Mouse (Mus musculus) kidney, adult 11 months (tissue): ENCODE data around the gene Tnrc6b.
A peak's percentile ranks its signal among the peaks of the same experiment; 100 is the strongest.
"Not testable (repeated sequence)": the region's sequence is repeated elsewhere in the genome, so short reads cannot be mapped to it uniquely, and the experiment has no call there.

Experiments used
- DNase-seq: peaks from one replicate; pipeline ENCODE4 v3.0.0; 2022

Tnrc6b gene

DNA sequence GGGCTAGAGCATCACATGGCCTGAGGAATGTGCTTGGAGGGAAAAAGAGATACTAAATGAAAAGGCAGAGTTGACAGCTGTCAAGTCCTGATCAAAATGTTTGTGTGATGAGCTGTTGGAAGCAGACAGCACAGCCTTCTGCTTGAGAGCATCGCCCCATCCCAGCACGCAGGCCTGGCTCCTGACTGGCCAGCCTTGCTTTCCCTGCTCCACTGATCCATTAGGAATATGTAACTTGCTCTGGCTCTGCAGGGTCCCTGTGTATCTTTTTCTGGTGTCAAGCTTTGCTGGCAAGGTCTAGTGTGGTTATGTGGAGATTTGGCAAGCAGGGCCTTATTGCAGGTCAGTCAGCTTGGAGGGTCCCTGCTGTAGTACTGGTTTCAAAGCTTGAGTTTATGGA, 148.3 kb downstream of the Tnrc6b start:
- DNase-seq: no peak

DNA sequence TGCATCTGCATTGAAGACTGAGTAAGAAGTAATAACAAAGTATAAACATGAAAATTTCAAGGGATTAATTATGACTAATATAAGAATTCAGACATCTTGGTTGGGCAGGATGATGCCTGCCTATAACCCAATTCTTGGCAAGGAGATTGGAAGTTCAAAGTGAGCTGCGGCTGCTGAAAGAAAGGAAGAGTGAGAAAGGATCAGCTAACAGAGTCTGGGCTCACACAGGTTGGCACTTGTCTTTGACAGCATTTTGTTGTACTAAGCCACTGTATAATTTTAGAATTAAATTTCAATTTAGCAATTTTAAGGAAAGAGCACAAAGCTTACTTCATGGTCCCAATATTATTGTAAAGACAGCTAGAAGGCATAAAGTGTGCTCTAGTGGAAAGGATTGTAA, 150.2 kb downstream of the Tnrc6b start:
- DNase-seq: no peak

DNA sequence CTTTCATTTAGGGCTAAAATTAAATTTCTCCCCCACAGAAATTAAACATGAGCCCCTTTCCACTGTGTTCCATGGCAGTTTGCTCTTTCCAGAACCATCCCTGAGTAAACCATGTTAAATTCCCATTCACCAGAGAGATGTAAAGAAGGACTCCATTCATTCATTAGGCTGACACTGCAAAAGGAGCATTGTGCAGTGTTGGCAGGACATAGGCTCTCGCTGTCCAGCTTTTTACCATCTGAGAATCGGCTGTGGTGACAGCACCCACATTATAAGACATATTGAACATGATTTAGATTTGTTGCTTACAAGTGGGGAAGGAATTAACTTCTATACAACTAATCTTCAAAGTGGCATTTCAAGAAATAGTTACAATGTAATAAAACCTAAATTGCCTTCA, 150.9 kb downstream of the Tnrc6b start:
- no peak for DNase-seq

DNA sequence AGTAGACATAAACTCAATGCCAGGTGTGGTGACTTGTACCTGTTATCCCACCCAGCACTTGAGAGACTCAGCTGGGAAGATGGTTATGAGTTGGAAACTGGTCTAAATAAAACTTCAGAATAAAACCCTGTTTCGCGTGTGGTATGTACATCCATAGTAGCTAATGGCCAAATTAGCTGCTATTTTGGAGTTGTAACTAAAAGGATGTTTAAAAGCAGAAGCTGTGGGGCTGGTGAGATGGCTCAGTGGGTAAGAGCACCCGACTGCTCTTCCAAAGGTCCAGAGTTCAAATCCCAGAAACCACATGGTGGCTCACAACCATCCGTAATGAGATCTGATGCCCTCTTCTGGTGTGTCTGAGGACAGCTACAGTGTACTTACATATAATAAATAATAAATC, 157.5 kb downstream of the Tnrc6b start:
- not testable (repeated sequence) for DNase-seq

DNA sequence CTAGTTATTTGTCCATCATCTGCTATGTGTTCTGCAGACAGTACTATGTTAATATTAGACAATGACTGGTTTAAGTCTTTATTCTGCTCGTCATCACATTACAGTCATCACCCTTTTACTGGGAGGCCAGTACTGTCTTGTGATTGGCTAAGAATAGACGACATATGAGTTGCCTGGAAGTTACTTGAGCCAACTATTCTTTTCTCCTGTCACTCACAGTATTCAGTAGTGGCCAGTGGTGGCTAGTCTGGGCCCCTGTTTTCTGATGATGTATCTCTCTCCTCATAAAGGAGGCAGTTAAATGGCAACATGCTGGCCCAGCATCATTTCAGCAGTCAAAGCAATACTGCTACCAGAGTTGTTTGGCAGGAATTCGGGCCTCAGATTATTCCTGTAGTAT, 163.6 kb downstream of the Tnrc6b start:
- no peak for DNase-seq

DNA sequence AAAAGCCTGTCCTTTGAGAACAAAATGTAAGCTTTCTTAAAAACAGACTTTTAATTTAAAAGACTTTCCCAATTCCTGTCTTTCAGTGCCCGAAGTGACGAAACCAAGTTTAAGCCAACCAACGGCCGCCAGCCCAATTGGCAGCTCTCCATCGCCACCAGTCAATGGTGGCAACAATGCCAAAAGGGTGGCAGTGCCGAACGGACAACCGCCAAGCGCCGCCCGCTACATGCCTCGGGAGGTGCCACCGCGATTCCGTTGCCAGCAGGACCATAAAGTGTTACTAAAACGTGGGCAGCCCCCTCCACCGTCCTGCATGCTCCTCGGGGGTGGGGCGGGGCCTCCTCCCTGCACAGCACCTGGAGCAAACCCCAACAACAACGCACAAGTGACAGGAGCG, 165.1 kb downstream of the Tnrc6b start:
- no peak for DNase-seq

DNA sequence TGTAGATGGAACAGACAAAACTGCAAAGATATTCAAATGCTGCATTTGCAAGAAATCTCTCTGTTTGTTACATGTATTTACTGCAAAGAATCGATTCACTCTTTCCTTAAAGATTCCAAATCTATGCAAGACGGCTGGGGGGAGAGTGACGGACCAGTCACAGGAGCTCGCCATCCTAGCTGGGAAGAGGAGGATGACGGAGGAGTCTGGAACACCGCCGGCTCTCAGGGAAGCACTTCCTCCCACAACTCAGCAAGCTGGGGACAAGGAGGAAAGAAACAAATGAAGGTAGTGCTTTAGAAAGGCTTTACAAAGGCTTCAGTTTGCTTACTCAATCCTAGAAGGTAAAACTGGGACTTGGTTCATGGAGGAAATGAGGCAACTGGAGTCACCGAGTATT, 173.0 kb downstream of the Tnrc6b start:
- DNase-seq: no peak

DNA sequence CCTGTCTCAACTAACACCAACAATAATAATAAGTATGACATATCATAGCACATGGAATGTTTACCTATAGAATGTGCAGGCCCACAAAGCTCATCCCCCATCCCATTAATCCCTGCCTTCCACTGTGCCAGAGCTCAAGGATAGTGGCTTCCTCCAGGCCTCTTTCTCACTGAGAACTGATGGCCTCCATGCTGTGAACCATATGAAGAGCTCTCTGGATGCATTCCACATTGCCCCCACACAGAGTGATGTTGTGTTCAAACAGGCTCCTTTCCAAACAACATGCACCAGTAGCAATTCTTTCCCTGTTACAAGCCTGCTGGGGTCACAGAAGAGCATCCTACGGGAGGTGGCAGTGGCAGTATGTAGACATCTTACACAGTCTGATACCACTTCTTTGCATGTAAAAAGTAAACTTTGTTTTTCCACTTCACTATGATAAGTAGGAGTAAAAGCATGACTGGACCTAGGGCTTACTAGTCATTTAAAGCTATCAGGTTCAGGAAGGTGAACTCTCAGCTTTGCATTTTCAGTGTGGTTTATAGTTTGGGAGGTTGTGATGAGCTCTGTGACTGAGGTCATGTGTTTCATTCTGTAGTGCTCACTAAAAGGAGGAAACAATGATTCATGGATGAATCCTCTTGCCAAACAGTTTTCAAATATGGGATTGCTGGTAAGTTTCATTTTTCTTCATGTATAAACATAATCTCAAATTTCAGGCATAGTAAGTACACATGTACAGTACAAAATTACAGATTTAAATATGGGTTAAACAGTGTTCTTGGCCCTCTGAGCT, 175.4 kb downstream of the Tnrc6b start:
- DNase-seq: no peak

DNA sequence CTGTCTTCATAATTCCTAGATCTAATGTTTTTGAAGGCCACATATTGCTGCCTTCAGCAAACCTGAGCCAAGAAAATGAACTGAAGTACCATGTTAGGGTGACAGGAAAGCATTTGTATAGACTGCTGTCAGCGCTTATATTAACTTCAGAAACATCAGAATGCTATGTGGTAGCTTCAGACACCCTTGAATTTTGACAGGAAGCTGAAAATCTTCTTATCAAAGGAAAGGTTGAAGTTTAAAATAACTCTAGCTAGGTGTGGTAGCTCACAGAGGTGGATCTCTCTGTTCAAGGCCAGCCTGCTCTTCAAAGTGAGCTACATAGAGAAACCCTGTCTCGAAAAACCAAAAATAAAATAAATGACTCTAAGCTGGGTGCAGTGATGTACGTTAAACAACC, 181.2 kb downstream of the Tnrc6b start:
- DNase-seq: no peak

DNA sequence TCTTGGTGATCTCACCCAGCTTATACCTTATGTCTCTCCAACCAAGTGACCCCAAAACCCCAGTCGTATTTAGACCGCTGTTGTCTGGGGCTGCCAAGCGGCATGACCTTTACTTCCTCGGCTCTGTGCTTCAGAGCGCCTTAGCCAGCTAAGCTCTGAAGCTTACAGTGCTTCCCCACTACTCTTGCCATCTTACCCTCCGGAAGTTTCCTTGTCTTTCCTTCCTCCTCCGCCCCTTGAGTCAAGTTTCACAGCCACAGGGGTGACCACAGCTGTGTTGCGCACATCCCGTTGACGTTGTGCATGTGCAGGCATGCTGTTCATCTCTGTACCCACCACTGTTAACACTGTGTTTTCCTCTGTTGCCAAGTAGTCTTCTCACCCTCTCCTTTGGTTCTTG, 185.6 kb downstream of the Tnrc6b start:
- no peak for DNase-seq

DNA sequence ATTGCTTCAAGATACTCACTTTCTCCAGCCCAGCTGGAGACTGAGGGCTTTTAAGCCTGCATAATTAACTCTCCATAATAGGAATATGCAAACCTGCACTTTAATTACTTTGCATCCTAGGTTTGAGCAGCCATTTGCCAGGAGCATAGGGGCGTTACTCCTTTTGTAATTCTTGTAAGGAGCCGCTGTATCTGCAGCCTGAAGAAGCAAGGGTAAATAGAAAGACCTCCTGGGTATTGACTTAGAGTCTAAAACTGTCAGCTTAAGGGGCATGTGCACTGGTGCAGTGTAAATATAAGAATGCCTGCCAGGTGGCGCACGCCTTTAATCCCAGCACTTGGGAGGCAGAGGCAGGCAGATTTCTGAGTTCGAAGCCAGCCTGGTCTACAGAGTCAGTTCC, 186.8 kb downstream of the Tnrc6b start:
- DNase-seq: no peak

DNA sequence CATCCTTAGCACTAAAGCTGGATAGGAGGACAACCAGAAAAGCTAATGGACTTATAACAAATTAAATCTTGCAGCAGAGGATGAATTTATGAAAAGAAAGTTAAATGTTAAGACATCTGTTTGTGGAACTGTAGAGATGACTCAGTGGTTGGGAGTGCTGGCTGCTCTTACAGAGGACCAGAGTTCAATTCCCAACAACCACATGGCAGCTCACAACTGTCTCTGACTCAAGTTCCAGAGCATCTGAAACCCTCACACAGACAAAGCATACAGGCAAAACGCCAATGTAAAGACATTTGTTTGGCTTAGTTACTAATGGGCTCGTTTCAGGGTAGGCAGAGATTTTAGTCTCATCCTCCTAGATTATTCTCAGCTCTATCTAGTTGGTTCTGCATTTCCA, 188.7 kb downstream of the Tnrc6b start:
- no peak for DNase-seq

DNA sequence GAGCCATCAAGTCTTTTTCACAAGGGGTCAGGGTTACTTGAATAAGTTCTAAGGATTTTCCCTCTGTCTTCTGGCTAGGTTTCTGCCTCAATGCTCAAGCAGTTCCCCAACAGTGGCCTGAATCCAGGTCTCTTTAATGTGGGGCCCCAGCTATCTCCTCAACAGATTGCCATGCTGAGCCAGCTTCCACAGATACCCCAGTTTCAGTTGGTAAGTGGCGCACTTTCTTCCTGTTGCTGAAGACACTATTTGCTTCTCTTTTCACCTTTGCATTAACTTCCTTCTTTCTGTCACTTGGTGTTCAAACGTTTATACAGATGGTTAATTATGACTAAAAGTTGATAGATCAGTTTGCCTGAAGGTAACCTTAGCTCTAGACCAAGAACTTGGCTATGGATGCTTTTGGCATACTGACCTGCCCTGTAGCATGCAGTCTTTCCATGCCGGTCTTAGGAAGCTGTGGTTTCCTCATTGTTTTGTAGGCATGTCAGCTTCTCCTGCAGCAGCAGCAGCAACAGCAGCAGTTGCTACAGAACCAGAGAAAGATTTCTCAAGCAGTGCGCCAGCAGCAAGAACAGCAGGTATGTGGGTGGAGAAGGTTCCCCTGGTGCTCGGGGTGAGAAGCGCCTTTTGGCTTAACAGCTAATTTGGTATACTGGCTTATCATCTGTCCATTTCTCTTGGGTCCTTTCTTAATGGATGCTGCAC, 190.8 kb downstream of the Tnrc6b start:
- no peak for DNase-seq

DNA sequence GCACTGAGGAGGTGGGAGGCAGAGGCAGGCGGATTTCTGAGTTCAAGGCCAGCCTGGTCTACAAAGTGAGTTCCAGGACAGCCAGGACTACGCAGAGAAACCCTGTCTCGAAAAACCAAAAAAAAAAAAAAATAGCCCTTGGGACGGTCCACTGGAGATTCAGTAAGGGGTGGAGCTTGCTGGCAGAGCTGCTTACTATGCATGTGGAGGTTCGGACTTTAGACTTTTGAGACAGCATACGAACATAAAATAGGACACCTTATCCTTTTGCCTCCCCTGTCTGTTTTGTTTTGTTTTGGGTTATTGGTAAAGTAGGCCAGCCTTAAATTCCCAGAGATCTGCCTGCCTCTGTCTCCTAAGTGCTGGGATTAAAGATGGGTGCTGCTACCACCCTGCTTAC, 193.7 kb downstream of the Tnrc6b start:
- DNase-seq: peak; percentile 31

DNA sequence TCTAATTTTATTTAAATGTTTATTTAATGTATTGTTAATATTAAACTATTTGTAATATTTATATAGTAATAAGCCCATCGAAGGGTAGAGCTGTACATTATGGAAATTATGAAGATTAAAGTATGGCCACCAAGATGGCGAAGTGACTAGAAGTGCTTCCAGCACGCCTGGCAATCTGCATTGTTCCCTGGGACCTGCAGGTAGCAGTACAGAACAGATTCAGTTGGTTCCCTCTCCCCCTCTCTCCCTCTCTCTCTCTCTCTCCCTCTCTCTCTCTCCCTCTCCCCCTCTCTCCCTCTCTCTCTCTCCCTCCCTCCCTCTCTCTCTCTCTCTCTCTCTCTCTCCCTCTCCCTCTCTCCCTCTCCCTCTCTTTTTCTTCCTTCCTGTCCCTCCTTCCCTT, 199.1 kb downstream of the Tnrc6b start:
- no peak for DNase-seq

DNA sequence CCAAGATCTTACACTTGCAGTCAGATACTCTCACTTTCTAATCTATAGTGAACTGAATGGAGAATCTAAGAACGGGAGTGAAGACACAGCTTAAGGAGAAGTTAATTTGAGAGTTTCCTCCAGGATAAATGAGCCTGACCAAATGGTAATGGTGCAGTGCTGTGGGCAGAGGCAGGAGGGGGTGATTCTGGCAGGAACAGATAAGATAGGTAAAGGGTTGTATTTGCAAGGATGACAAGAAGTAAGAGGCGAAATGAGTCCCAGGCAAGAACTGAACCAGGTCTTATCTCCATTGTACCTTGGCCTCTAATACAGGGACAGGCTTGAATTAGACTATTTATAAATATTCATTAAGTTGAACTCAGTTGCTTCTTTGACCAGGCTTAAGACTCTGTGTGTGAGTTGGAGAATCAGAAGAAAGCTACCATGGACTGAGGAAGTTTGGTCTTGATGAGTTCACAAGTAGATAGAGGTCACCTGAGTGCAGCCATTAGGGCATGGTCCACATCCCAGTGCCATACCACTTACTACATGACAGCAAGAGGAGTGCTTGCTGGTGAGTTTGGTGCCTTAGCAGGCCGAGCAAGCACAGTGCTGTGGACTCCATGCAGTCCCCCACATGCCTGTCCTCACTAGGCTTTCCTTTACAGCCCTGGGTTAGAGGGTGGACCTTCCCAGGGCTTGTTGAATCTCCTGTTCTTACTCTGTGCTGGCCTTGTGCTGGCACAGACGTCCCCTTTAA, 199.8 kb downstream of the Tnrc6b start:
- DNase-seq: no peak

DNA sequence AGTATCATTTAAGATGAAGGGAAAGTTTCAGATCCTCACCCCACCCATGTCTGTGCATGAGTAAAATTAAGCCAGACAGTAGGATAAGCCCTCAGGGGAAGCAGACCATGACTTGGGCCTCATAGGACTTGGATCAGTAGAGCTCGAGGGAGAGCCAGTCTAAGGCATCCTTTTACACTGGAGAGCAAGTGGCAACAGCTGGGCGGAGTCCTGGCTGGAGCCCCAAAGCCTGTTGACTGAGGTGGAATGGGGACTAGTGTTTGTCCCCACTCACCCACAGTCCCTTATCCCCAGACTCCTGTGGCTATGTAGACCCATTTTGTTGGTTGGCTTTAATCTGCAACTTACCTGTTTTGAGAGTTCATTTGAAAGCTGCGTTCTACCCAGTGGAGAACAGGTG, 201.1 kb downstream of the Tnrc6b start:
- DNase-seq: peak; percentile 12

DNA sequence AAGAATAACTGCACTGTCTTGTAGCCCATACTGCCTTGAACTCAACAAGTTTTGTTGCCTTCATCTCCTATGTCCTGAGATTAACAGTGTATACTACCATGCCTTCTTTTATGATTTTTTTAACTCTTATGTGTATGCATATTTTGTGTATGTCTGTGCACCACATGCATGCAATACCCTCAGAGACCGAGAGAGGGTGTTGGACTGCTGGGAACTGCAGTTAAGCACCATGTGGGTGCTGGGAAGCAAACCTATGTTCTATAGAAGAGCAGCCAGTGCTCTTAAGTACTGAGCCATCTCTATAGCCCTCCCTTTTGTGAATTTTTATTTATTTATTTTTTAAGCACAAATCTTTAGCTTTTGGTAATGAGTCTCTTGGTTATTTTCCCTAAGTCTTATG, 202.7 kb downstream of the Tnrc6b start:
- no peak for DNase-seq

DNA sequence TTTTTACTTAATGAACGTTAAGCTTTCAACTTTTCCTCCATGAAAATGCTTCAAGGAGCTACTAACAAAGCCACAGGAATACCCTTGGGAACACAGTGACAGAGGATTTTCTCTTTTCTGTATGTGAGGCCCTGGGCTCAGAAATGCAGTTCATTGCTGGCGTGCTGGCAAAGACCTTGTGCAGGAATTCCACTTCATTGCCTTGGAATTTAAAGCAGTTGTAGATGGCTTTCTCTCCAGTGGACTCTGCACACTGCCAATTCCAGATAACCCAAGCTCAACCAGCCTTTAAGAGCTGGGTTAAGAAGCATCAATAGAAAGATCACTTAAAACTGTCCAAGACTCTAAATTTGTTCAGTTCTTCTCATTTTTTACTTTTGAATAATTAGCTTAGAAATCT, 204.7 kb downstream of the Tnrc6b start:
- peak; percentile 64 for DNase-seq

DNA sequence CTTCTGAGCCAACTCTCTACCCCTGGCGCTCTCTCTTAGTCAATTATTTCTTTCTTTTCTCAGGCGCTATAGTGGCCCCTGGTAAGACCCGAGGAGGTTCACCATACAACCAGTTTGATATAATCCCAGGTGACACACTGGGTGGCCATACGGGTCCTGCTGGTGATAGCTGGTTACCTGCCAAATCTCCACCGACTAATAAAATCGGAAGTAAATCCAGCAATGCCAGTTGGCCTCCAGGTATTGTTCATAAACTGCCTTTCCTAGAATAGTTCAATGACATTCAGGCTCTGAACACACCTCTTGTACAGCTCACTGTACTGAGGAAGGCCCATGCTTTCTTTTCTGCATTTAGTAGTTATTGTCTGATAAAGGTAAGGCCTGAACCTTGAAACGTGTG, 205.5 kb downstream of the Tnrc6b start:
- no peak for DNase-seq

DNA sequence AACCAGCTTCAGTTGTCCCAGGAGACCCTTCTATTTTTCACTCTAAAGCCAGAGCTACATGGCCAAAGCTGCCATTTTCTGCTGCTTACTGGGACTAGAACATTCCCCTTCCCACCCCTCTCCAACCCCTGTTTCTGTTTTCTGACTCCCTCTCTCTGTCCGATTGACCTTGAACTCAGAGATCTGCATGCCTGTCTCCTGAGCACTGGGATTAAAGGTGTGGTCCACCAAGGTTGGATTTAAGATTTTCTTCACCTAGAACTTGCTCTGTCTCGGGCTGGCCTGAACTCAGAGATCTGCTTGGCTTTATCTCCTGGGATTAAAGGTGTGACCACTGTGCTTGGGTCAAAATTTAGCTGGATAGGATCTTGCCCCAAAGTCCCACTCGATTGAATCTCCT, 209.2 kb downstream of the Tnrc6b start:
- DNase-seq: no peak

DNA sequence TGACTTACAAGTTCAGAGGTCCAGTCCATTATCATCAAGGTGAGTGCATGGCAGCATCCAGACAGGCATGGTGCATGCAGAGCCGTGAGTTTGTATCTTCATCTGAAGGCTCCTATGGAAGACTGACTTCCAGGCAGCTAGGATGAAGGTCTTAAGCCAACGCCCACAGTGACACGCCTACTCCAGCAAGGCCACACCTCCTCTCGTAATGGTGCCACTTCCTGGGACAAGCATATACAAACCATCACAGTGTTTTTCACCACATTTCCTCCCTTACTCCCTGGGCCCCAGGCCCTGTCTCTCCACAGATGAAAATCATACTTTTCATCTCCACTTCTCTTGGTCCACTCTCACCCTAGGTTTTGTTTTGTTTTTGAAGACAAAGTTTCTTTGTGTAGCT, 210.7 kb downstream of the Tnrc6b start:
- no peak for DNase-seq

DNA sequence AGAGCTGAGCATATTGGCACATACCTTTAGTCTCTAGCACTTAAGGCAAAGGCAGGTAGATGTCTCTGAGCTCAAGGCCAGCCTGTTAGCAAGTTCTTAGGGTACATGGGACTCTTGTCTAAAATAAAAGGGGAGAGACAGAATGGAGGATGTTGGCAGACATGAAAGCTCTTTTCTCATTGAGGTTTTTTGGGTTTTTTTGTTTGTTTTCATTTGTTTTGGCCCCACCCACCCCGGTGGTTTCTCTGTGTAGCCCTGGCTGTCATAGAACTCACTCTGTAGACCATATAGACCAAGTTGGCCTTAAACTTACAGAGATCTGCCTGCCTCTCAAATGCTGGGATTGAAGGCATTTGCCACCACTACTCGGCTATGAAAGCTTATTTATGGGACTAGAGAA, 213.1 kb downstream of the Tnrc6b start:
- no peak for DNase-seq

DNA sequence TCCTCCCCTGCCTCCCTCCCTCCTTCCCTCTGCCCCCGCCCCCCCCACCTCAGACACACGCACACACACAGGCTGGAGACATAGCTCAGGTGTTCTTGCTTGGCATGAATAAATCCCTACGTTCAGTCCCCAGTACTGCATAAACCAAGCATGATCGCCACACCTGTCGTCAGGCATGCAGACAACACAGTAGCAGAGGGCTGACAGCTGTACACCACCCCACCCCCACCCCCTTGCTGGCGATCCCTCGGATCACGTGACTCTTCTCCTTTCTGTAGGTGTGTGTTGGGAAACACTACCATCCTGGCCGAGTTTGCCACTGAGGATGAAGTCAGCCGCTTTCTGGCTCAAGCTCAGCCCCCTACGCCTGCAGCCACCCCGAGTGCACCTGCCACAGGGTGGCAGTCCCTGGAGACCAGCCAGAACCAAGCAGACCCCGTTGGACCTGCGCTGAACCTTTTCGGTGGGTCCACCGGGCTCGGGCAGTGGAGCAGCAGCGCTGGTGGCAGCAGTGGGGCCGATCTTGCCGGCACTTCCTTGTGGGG, 217.8 kb downstream of the Tnrc6b start:
- no peak for DNase-seq
